Mouse (Mus musculus): ENCODE results near the gene Nmu.

- TF ChIP-seq CTCF (IDR thresholded peaks at IDR 0.05; ENCODE audit: borderline replicate concordance, insufficient read depth, low read depth, low read length): no peak
- no peak for TF ChIP-seq POLR2A (IDR thresholded peaks at IDR 0.05; ENCODE audit: borderline replicate concordance, insufficient read depth, low read length)
Measured at GRCm38 (mm10) chr5:76306261-76306660, 57.3 kb downstream of the Nmu start.
